Mouse (Mus musculus): ENCODE measurements around the gene Grb10.
A peak's percentile ranks its signal among the peaks of the same experiment; 100 is the strongest.

The Grb10 gene

DNA sequence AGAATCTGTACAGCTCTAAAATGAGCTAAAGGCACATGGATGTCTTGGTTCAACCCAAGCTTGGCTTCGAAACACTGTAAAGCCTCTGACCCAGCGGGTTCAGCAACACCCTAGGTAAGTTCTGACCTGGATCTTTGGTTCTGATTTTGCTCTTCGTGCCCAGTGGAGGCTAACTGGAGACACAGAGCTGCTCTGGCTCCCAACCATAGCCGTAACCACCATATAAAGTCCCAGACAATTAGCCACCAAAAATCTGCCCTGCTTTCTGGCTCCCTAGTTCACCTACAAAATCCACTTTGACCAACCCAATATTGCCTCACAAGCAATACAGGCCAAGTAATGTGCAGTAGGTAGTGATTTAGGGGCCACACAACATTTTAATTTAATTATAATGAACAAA lies 3.7 kb downstream of the Grb10 start:
- no peak for DNase-seq (ENCODE audit: extremely low spot score, low read depth, low spot score)

DNA sequence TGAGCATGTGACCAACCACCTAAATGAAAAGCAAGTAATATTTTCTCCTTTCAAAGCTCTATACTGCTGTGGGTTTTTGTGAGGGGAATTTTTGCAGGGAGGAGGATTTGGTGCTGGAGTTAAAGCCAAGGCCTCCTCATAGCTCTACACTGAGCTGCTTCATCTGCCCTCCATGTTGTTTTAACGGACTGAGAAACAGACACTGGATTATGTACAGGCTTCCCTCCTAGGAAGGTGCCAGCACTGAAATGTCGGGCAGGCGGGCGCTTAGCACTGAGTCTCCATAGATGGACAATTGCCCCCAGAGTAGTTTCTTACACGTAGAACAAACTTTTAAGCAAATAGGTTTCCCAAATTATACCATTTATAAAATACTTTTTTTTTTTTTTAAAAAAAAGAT lies 4.1 kb downstream of the Grb10 start:
- no peak for DNase-seq (ENCODE audit: extremely low spot score, low read depth, low spot score)

GRCm38 (mm10) chr11:12032831-12033230 lies 5.7 kb downstream of the Grb10 start:
- no peak for DNase-seq (ENCODE audit: extremely low spot score, low read depth, low spot score)

DNA sequence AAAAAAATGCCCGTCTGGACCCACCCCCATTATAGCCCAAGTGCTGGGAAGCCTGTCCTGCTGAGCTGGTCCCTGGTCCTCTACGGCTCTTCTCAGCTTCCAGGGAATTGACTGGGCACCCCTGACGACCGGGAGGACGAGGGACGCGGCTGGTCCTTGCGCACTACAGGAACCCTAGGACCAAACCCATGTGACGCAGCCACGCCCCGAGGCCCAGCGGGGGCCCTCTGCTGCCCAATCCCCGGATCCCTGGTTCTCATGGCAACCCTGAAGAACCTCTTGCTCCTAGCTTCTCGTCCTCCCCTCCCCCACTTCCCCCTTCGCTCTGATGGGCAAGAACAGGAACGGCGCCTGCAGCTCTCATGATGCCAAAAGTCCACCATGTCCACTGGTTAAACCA lies 11.8 kb downstream of the Grb10 start:
- DNase-seq (ENCODE audit: extremely low spot score, low read depth, low spot score), result no peak

GRCm38 (mm10) chr11:12025756-12026593 lies 12.5 kb downstream of the Grb10 start:
- no peak for DNase-seq (ENCODE audit: extremely low spot score, low read depth, low spot score)

DNA sequence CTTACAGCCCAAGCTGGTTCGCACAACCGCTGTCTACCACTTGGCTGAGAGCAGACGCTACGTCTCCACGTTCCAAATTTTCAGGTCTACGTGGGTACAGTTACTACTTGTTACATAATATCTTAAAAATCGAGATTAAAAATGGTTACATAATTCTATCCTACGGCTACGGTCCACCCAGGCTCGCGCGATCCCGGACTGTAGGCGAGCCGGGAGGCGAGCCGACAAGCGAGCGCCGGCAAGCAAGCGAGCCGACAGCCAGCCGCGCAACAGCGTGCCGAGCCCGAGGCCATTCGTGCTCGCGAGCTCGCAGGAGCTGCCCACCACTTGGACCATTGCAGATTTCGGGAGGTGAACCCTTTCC lies 13.1 kb downstream of the Grb10 start:
- no peak for DNase-seq (ENCODE audit: extremely low spot score, low read depth, low spot score)

DNA sequence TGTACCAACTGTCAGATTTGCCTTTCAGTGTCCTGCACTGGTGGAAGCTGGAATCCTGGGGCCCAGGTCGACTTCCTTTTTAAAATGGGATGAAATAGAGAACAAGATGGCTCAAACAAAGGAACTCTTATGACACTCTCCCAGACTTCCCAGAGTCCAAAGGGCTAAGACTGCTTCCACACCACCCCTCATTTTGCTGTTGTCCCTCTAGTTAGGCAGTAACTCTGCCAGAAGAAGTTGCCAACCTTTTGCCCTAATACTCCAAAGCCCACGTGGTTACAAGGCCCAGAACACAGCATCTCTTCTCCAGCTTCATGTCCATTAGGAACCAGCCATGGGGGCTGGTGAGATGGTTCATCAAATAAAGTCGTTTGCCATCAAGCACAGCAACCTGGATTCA lies 15.4 kb downstream of the Grb10 start:
- DNase-seq (ENCODE audit: extremely low spot score, low read depth, low spot score), result no peak

- no peak for DNase-seq (ENCODE audit: extremely low spot score, low read depth, low spot score)
These were observed 18.8 kb downstream of the Grb10 start for GRCm38 (mm10) chr11:12019651-12020050.

- no peak for DNase-seq (ENCODE audit: extremely low spot score, low read depth, low spot score)
These were observed 19.9 kb downstream of the Grb10 start for GRCm38 (mm10) chr11:12018604-12019003.

GRCm38 (mm10) chr11:12010084-12010483 lies 28.4 kb downstream of the Grb10 start:
- no peak for DNase-seq (ENCODE audit: extremely low spot score, low read depth, low spot score)

DNA sequence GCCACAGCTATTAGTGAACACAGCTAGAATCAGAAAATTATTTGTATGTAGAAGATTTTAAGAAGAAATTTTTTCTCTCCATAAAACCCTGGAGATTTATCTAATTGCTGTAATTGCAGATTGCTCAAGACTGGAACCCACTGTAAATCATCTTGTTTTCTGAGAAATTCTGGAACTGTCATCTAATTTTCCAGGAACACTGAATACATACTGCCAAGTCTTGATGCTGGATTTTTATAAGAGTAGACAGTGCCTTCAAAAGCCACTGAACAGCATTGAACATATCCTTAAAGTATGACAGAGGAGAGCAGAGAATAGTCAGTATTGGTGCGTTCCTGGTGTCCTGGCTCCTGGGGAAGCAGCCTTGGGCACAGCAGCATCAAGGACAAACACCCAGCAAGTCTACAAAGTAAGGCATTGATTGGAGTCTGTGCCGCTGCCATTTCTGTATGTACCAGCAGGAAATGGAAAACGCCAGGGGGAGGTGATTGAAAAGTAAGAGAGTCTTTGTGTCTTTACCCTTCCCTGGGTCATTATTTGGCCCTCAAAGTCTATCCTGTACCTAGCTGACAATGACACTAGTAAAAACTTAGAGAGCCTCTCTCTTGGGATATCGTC lies 38.1 kb downstream of the Grb10 start:
- DNase-seq (ENCODE audit: extremely low spot score, low read depth, low spot score), result no peak

DNA sequence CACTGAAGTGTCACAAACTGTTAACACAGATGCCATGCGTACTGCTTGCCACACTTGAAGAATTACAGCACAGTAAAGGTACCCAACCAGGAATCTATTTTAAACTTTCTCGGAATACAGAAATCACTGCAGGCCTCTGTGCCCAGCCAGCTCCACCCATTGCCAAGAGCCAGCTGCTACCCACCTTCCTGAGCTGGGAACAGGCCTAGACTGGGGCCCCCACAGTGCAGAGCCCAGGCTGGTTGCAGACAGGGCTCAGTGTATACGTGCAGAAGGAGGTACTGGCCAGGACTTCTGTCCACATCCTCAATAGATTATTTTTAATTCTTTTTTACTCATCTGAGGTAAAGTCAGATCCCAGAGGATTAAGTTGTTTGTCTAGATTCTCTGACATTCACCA lies 39.6 kb downstream of the Grb10 start:
- DNase-seq (ENCODE audit: extremely low spot score, low read depth, low spot score), result no peak

DNA sequence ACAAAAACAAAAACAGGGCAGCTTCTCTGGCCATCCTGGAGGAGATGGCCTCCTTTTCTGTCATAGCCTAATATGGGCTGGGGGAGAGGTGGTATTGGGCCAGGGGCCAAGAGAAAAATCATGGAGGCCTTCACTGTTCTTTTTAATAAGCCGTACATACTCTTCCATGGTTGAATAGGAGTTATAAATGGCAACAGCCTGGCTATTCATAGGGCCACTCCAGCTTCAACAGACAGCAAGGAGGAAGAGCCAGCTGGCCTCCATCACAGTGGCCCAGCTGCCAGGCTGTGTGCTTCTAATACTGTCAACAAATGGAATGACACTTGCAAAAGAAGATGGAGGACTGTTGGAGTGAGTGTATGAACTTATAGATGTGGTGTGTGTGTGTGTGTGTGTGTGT lies 41.4 kb downstream of the Grb10 start:
- DNase-seq (ENCODE audit: extremely low spot score, low read depth, low spot score), result no peak

DNA sequence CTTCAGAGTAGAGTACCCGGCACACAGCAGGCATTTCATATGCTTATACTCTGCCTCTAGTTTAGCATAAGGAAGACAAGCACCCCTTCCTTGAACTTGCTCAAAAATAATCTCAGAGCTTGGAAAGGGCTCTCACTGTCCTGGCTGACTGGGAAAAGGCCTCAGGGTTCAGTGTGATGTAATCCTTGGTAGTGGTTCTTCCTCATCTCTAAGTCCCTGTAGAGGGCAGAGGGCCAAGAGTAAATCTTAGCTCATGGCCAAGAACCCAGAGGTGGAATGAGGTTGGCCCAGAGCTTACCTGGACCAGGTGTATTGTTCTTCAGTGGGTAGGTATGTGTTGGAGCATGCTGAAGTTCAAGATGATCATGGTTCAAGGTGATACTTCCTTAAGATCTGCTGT lies 43.1 kb downstream of the Grb10 start:
- no peak for DNase-seq (ENCODE audit: extremely low spot score, low read depth, low spot score)

DNA sequence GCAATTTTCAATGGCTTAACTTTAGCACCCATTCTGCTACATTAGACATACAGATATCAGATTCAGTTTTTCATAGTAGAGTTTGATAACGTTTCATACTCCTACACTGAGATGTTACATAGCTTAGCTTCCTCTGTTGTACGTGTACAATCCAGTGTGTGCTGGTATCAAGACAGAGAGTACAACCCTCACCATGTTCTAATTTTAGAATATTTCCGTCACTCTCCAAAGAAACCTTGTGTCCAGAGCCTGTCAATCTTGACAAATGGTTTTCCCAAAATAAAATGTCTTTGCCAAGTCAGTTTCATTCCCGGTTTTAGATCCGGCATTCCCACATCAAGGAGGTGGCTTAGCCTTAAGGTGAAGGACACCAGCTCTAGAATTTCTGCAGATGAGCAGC lies 44.7 kb downstream of the Grb10 start:
- no peak for DNase-seq (ENCODE audit: extremely low spot score, low read depth, low spot score)

DNA sequence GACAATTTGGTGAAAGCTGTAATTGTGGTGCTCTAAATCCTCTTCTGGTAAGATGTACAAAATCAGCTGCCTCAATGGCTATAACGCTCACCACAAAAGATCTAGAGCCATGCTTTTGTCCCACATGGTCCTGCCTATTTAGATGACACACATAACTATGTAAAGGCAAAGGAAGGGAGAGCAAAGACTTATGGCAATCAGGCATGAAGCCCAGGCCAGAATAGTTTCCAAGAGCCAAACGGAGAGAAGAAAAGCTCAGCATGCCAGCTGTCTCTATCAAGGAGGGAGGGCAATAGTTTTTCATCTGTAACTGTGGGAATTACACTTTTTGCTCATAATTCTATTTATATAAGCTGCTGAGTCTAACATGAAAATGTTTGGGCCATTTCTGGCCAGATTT lies 45.3 kb downstream of the Grb10 start:
- DNase-seq (ENCODE audit: extremely low spot score, low read depth, low spot score), result no peak

- no peak for DNase-seq (ENCODE audit: extremely low spot score, low read depth, low spot score)
These were observed 48.6 kb downstream of the Grb10 start for GRCm38 (mm10) chr11:11989850-11990249.

- no peak for DNase-seq (ENCODE audit: extremely low spot score, low read depth, low spot score)
These were observed 51.2 kb downstream of the Grb10 start for GRCm38 (mm10) chr11:11987233-11987632.

- DNase-seq (ENCODE audit: extremely low spot score, low read depth, low spot score), result no peak
These were observed 59.8 kb downstream of the Grb10 start for GRCm38 (mm10) chr11:11978611-11979197.

DNA sequence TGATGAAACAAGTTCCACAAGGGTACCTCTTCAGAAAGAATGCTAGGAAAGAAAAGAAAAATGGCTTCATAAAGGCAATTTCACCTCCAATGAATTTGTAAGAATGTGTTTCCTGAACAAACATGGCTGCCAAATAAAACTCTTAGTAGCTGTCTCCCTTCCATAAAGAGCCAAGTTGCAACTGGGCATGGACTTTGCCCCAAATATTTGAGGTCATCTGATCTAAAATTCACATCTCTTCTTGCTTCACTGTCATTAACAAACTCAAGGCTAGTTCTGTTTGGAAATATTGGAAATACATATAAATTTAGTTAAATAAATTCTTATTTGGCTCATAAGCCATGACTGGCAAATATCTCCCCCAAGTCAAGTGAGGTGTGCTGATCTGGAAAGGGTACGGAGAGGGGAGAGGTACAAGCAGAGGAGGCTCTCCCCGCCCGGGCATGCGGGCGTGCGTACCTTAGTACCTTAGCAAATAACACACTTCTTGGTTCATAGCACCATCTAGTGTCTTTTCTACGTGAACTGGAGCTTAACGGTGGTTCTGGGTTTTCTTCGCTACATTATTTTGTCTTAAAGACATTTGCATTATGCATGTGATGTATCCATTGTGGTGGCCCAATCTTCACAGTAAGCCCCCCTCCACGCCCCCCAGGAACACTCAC lies 63.8 kb downstream of the Grb10 start:
- no peak for DNase-seq (ENCODE audit: extremely low spot score, low read depth, low spot score)

DNA sequence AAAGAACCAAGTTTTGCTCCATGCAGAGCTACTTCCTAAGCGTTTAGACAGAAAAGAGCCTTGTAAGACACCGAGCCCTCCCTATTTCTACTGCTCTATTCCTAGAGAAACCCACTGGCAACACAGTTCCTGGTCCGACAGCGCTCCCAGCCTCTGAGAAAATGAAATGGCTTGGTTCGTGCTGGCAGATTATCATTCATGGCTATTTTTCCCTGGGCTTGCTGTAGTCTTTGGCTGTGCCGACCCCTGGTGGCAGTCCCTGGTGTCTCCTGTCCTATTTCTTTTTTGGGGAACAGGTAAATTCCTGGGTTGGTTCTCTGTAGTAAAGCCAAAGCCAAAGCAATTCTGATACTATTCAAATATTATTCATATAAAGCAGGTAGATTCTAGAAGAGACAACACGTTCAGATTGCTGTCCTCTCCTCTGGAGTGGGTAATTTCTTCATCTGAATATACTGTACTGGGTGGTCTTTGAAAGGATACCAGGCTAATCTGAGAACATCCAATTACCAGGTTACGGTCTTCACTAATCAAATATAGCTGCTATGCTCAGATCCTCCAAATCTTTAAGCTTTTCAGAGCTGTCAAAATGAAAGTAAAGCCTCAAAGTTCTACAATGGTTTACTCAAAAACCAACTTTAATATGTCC lies 65.0 kb downstream of the Grb10 start:
- peak; percentile 64 for DNase-seq (ENCODE audit: extremely low spot score, low read depth, low spot score)
